Comparison of ENCODE assay signal across 8 mouse cellular contexts in the genomic region with DNA sequence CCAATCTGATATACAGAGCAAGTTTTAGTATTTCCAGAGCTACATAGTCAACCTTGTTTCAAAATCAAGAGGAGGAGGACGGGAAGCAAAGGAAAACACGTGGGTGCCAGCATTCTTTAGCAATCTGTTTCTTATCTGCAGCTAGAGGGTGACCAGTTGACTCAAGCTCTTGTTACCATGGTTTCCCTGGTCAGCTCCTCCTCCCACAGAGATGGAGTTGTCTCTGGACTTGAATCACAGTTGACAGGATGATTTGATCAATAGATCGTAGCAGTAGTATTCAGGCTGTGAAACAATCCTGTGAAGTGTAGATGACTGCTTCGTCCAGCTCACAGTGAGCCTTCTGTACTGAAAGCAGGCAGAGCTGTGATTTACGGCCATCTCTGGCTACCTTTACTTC. TPM values are rescaled to one million over a fixed set of nuclear protein-coding genes. Genes with fewer than 3 reads are reported as not detected.
A peak's percentile ranks its signal among the peaks of the same experiment; 100 is the strongest.
DNase-seq lines count a peak whose midpoint lies in the region; ATAC-seq lines count a peak whose summit lies in the region.
"Had no signal": no experiment of that assay in that cellular context is flagged by ENCODE, and none has a peak within 500 bp of the region (broad histone marks: within the 10 kb centered on the region; RNA-seq: fewer than 3 reads in every experiment).

No protein-coding gene starts in this region.

- no peak overlapping the region for H3K9ac ChIP-seq in embryonic facial prominence, embryonic 11.5 days (replicated peaks; ENCODE audit: low read length)
- H3K9ac ChIP-seq in limb, embryonic 13.5 days, result no peak overlapping the region
- H3K9ac ChIP-seq: hindbrain, embryonic 13.5 days had no signal

- peak; percentile 31 for DNase-seq in urinary bladder, postnatal 25 days (ENCODE audit: low spot score)
- DNase-seq in urinary bladder, adult 2 months (ENCODE audit: low spot score), result no peak
- DNase-seq in embryonic facial prominence, embryonic 11.5 days (ENCODE audit: low spot score), result peak; percentile 79
- DNase-seq in spleen, adult 18-20 months, result no peak
- no peak for DNase-seq in gastrocnemius, adult 8-10 months (ENCODE audit: low spot score in 2 of 2)
- no peak for DNase-seq in thymus, postnatal 0 days (ENCODE audit: low spot score)

- no peak overlapping the region for H3K4me2 ChIP-seq in embryonic facial prominence, embryonic 11.5 days (ENCODE audit: low read depth, low read length)
- H3K4me2 ChIP-seq in limb, embryonic 13.5 days (replicated peaks), result peak overlapping the region; percentile 4; the same call in 1 of the 2 replicates
- H3K4me2 ChIP-seq: hindbrain, embryonic 13.5 days had no signal

- H3K9me3 ChIP-seq in embryonic facial prominence, embryonic 11.5 days (replicated peaks; ENCODE audit: control insufficient read depth, low read length), result no peaks in the 10 kb centered on the region
- H3K9me3 ChIP-seq in limb, embryonic 13.5 days, result no peaks in the 10 kb centered on the region
- H3K9me3 ChIP-seq: hindbrain, embryonic 13.5 days had no signal

- 24% methylated on average over 5 of the region's 5 CpGs for WGBS in embryonic facial prominence, embryonic 11.5 days
- WGBS in limb, embryonic 13.5 days, result 14% methylated on average over 5 of the region's 5 CpGs

- H3K4me3 ChIP-seq in embryonic facial prominence, embryonic 11.5 days (ENCODE audit: low read depth, low read length), result no peak overlapping the region
- no peak overlapping the region for H3K4me3 ChIP-seq in limb, embryonic 13.5 days
- H3K4me3 ChIP-seq: hindbrain, embryonic 13.5 days had no signal

- ATAC-seq in embryonic facial prominence, embryonic 11.5 days (replicated peaks; ENCODE audit: insufficient number of reproducible peaks, low FRiP score, low TSS enrichment, low read depth), result no peak
- ATAC-seq in limb, embryonic 13.5 days (ENCODE audit: low FRiP score, low read depth), result no peak

- H3K4me1 ChIP-seq in embryonic facial prominence, embryonic 11.5 days (ENCODE audit: control insufficient read depth, insufficient read depth, low read length), result peaks cover 2% of the 10 kb centered on the region; the same call in 1 of the 2 replicates
- peaks cover 17% of the 10 kb centered on the region for H3K4me1 ChIP-seq in limb, embryonic 13.5 days

- no peaks in the 10 kb centered on the region for H3K36me3 ChIP-seq in embryonic facial prominence, embryonic 11.5 days (replicated peaks; ENCODE audit: control insufficient read depth, insufficient read depth, low read depth, low read length)
- H3K36me3 ChIP-seq in limb, embryonic 13.5 days, result no peaks in the 10 kb centered on the region
- H3K36me3 ChIP-seq: hindbrain, embryonic 13.5 days had no signal

- H3K27me3 ChIP-seq in embryonic facial prominence, embryonic 11.5 days (ENCODE audit: control insufficient read depth, insufficient read depth, low read length), result no peaks in the 10 kb centered on the region
- H3K27me3 ChIP-seq in limb, embryonic 13.5 days, result no peaks in the 10 kb centered on the region
- H3K27me3 ChIP-seq: hindbrain, embryonic 13.5 days had no signal

- H3K27ac ChIP-seq in embryonic facial prominence, embryonic 11.5 days (replicated peaks; ENCODE audit: low read depth, low read length), result peak overlapping the region; percentile 42; the same call in 1 of the 2 replicates
- peak overlapping the region; percentile 39; the same call in 1 of the 2 replicates for H3K27ac ChIP-seq in limb, embryonic 13.5 days
- H3K27ac ChIP-seq: hindbrain, embryonic 13.5 days had no signal

RNA-seq across cellular contexts. Expression of a gene that starts 20.0 kb away (rescaled TPM):
- polyA plus RNA-seq in urinary bladder, adult 2 months (2012; rRNA removed), result 10.0 and 10.3 TPM in 2 replicates
- polyA plus RNA-seq in embryonic facial prominence, embryonic 11.5 days (2014; fragmentation: Nextera tagmentation; extraction: Ambion mirVana), result 1.2 and 1.5 TPM in 2 replicates
- 3.7 and 4.4 TPM in 2 replicates for polyA plus RNA-seq in limb, embryonic 13.5 days (2015; fragmentation: Nextera tagmentation; extraction: Ambion mirVana)
- total RNA-seq in gastrocnemius, adult 8-10 months (2022), result 1 to 10 TPM; 1.3 to 1.7 (median 1.6) TPM
- polyA plus RNA-seq in thymus, postnatal 0 days (2015; fragmentation: Nextera tagmentation; extraction: Ambion mirVana), result 1.5 and 2.1 TPM in 2 replicates

RNA-seq across cellular contexts. Expression of a gene that starts 20.3 kb away (rescaled TPM):
- polyA plus RNA-seq in urinary bladder, adult 2 months (2012; rRNA removed), result 85.4 and 87.0 TPM in 2 replicates
- polyA plus RNA-seq in embryonic facial prominence, embryonic 11.5 days (2014; fragmentation: Nextera tagmentation; extraction: Ambion mirVana), result 3.6 and 4.3 TPM in 2 replicates
- polyA plus RNA-seq in limb, embryonic 13.5 days (2015; fragmentation: Nextera tagmentation; extraction: Ambion mirVana), result 5.9 and 8.0 TPM in 2 replicates
- 1 to 10 TPM; 6.0 to 9.0 (median 7.1) TPM for total RNA-seq in gastrocnemius, adult 8-10 months (2022)
- polyA plus RNA-seq in thymus, postnatal 0 days (2015; fragmentation: Nextera tagmentation; extraction: Ambion mirVana), result 2.6 and 2.7 TPM in 2 replicates

RNA-seq across cellular contexts. Expression of a gene that starts 30.3 kb away (rescaled TPM):
- 5.1 and 6.8 TPM in 2 replicates for polyA plus RNA-seq in urinary bladder, adult 2 months (2012; rRNA removed)
- polyA plus RNA-seq in embryonic facial prominence, embryonic 11.5 days (2014; fragmentation: Nextera tagmentation; extraction: Ambion mirVana), result 0.24 and 0.42 TPM in 2 replicates
- 0.33 TPM in 1 of 2 replicates, not detected in the other for polyA plus RNA-seq in limb, embryonic 13.5 days (2015; fragmentation: Nextera tagmentation; extraction: Ambion mirVana)
- total RNA-seq in gastrocnemius, adult 8-10 months (2022), result under 1 TPM in 3 of 4 experiments, not detected in 1; 0.48 to 0.56 (median 0.54) TPM
- polyA plus RNA-seq in thymus, postnatal 0 days (2015; fragmentation: Nextera tagmentation; extraction: Ambion mirVana), result 0.31 and 0.49 TPM in 2 replicates

RNA-seq across cellular contexts. Expression of a gene that starts 34.0 kb away (rescaled TPM):
- polyA plus RNA-seq in urinary bladder, adult 2 months (2012; rRNA removed), result 83.4 and 108 TPM in 2 replicates
- polyA plus RNA-seq in embryonic facial prominence, embryonic 11.5 days (2014; fragmentation: Nextera tagmentation; extraction: Ambion mirVana), result 106 and 108 TPM in 2 replicates
- polyA plus RNA-seq in limb, embryonic 13.5 days (2015; fragmentation: Nextera tagmentation; extraction: Ambion mirVana), result 123 and 125 TPM in 2 replicates
- 10 to 100 TPM; 25.7 to 29.4 (median 28.3) TPM for total RNA-seq in gastrocnemius, adult 8-10 months (2022)
- polyA plus RNA-seq in thymus, postnatal 0 days (2015; fragmentation: Nextera tagmentation; extraction: Ambion mirVana), result 60.2 and 69.1 TPM in 2 replicates

RNA-seq across cellular contexts. Expression of a gene that starts 42.5 kb away (rescaled TPM):
- polyA plus RNA-seq in urinary bladder, adult 2 months (2012; rRNA removed), result 9.4 and 24.4 TPM in 2 replicates
- 51.4 and 56.5 TPM in 2 replicates for polyA plus RNA-seq in embryonic facial prominence, embryonic 11.5 days (2014; fragmentation: Nextera tagmentation; extraction: Ambion mirVana)
- 27.2 and 28.5 TPM in 2 replicates for polyA plus RNA-seq in limb, embryonic 13.5 days (2015; fragmentation: Nextera tagmentation; extraction: Ambion mirVana)
- total RNA-seq in gastrocnemius, adult 8-10 months (2022), result 10 to 100 TPM; 27.8 to 38.4 (median 35.3) TPM
- polyA plus RNA-seq in thymus, postnatal 0 days (2015; fragmentation: Nextera tagmentation; extraction: Ambion mirVana), result 20.6 and 22.4 TPM in 2 replicates

Comparison
In these comparisons a context has a peak if more than half of its experiments do, and no peak if none do; other contexts are left out.
1. DNase-seq: peak in urinary bladder, postnatal 25 days (single experiment) and embryonic facial prominence, embryonic 11.5 days (single experiment); none in urinary bladder, adult 2 months (single experiment), spleen, adult 18-20 months (0 of 2), gastrocnemius, adult 8-10 months (0 of 2) and thymus, postnatal 0 days (single experiment).